Mouse (Mus musculus): ENCODE results near the gene Traip. TPM values are rescaled to one million over a fixed set of nuclear protein-coding genes. Genes with fewer than 3 reads are reported as not detected.

Traip gene
- polyA plus RNA-seq, 1 experiment from 2014 or later: 30.7 TPM

DNA sequence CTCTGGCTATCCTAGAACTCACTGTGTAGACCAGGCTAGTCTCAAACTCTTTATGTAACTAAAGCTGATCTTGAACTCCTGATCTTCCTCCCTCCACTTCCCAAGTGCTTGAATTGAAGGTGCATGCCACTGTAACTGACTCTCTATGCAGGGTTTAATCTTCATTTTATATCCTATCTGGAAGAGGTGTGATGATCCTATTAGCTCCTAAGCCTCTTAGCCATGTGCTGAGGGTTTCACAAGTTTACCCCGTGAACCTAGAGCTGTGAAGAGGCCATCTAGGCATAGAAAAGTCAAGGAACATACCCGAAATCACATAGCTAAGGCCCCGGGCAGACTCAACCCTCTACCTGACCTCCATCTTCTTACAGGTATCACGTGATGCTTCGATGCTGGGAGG lies 30.5 kb upstream of the Traip start:
- H3K27me3 ChIP-seq (ENCODE audit: insufficient read depth, low read length): no peaks in the 10 kb centered on the region
- no peaks in the 10 kb centered on the region; the same call in 1 of the 2 replicates for H3K36me3 ChIP-seq (ENCODE audit: insufficient read depth)
- no peak overlapping the region for H3K27ac ChIP-seq (ENCODE audit: low read depth)
- no peak overlapping the region for H3K4me2 ChIP-seq
- no peak overlapping the region for H3K9ac ChIP-seq
- no peak for TF ChIP-seq CTCF (IDR thresholded peaks at IDR 0.05; ENCODE audit: low read depth)
- WGBS: 70% methylated on average over 5 of the region's 5 CpGs
- peaks cover 3% of the 10 kb centered on the region; the same call in 1 of the 2 replicates for H3K4me1 ChIP-seq (ENCODE audit: insufficient read depth)
- ATAC-seq (ENCODE audit: insufficient read depth): no peak
- no peak for DNase-seq
- H3K9me3 ChIP-seq (ENCODE audit: low read depth, low read length): no peaks in the 10 kb centered on the region
- no peak overlapping the region for H3K4me3 ChIP-seq (ENCODE audit: low read depth, low read length)

DNA sequence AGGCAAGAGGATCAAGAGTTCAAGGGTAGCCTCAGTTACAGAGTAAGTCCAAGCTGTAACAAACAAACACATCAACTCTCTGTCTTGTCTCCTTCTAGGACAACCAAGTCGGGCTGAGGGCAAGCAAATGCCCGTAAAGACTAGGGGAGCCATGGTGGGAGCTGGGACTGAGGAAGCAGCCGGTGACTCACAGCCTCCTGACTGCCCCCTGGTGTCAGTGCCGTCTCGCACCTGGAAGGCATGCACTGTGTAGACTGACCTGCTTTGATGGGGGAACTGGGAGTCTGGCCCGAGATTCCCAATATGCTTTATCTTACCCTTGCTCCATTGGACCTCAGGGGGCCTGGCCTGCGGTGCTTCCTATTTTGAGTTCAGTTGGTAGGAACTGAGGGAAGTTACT lies 26.9 kb upstream of the Traip start:
- H3K9ac ChIP-seq: no peak overlapping the region
- peak; percentile 61 for TF ChIP-seq CTCF (IDR thresholded peaks at IDR 0.05; ENCODE audit: low read depth)
- DNase-seq (no peak), ATAC-seq (ENCODE audit: insufficient read depth) (no peak)
- no peaks in the 10 kb centered on the region for H3K9me3 ChIP-seq (ENCODE audit: low read depth, low read length)
- 33% methylated on average over 7 of the region's 7 CpGs for WGBS
- H3K27me3 ChIP-seq (ENCODE audit: insufficient read depth, low read length): no peaks in the 10 kb centered on the region
- H3K4me2 ChIP-seq: no peak overlapping the region
- no peak overlapping the region for H3K27ac ChIP-seq (ENCODE audit: low read depth)
- peaks cover 4% of the 10 kb centered on the region for H3K4me1 ChIP-seq (ENCODE audit: insufficient read depth)
- H3K4me3 ChIP-seq (ENCODE audit: low read depth, low read length): no peak overlapping the region
- no peaks in the 10 kb centered on the region for H3K36me3 ChIP-seq (ENCODE audit: insufficient read depth)

DNA sequence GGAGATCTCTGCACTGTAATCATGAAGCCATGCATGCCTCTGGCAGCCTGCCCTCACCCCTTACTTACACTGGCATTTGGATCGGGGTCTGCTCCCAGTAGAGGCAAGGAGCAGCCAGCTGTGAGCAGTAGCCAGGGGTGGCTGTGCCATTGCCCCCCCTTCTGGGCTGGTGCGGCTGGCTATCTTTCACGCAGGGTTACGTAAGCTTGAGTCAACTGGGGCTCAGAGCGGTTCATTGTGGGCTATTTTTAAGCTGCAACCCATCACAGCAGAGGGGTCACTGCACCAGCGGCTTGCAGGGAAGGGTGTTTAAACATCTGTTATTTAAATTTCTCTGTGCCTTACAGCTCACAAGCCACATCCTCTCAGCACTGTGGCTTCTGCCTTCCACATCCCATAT lies 26.0 kb upstream of the Traip start:
- no peak overlapping the region for H3K9ac ChIP-seq
- H3K4me1 ChIP-seq (ENCODE audit: insufficient read depth): peaks cover 8% of the 10 kb centered on the region
- DNase-seq (peak; percentile 65), ATAC-seq (ENCODE audit: insufficient read depth) (no peak)
- no peak overlapping the region for H3K4me3 ChIP-seq (ENCODE audit: low read depth, low read length)
- no peaks in the 10 kb centered on the region for H3K27me3 ChIP-seq (ENCODE audit: insufficient read depth, low read length)
- 32% methylated on average over 6 of the region's 6 CpGs for WGBS
- H3K27ac ChIP-seq (ENCODE audit: low read depth): no peak overlapping the region
- H3K4me2 ChIP-seq: no peak overlapping the region
- no peak for TF ChIP-seq CTCF (IDR thresholded peaks at IDR 0.05; ENCODE audit: low read depth)
- H3K36me3 ChIP-seq (ENCODE audit: insufficient read depth): no peaks in the 10 kb centered on the region
- H3K9me3 ChIP-seq (ENCODE audit: low read depth, low read length): no peaks in the 10 kb centered on the region

DNA sequence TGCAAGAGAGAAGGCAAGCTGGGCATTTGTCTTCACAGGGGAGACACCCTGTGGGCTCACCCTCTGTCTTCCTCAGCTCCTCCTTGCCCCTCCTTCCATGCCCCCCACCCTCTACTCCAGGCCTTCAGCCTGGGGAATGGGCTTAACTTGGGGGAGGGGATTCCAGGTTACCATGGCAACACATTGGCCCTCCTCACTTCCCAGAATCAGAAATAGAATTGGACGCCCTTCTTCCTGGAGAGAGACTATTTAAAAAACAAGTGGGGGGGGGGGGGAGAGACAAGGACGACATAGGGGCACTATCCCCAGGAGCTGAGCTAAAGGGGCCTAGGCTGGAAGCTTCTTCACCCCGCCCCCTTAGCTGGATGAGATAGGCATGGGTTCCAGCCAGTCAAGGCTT lies 24.7 kb upstream of the Traip start:
- no peak overlapping the region for H3K9ac ChIP-seq
- H3K4me3 ChIP-seq (ENCODE audit: low read depth, low read length): no peak overlapping the region
- ATAC-seq (ENCODE audit: insufficient read depth): no peak
- no peak for DNase-seq
- no peaks in the 10 kb centered on the region for H3K27me3 ChIP-seq (ENCODE audit: insufficient read depth, low read length)
- H3K4me1 ChIP-seq (ENCODE audit: insufficient read depth): peaks cover 8% of the 10 kb centered on the region
- no peak for TF ChIP-seq CTCF (IDR thresholded peaks at IDR 0.05; ENCODE audit: low read depth)
- H3K27ac ChIP-seq (ENCODE audit: low read depth): no peak overlapping the region
- H3K9me3 ChIP-seq (ENCODE audit: low read depth, low read length): no peaks in the 10 kb centered on the region
- WGBS: 34% methylated on average over 3 of the region's 3 CpGs
- no peak overlapping the region for H3K4me2 ChIP-seq
- no peaks in the 10 kb centered on the region for H3K36me3 ChIP-seq (ENCODE audit: insufficient read depth)

DNA sequence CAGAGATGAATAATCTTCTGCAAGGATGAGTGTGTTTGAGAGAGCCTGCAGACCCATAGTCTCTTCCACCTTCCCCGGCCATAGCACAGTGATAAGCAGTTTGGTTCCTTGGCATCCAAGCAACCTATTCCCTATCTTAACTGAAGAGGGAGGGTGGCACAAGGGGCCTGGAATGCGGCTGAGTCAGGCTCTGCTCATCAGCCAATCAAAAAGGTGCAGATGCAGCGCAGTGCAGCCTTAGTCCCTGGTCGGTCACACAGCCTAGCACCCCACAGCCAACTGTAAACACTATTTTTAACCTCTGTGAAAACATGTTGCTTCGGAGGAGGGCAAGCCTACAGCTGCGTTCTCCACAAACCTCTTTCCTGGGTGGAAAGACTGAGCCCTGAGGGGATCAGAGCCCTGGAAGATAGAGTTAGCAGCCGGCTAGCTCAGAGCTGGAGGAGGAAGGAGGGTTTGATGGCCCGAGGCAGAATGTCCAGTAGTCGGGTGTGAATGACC lies 23.0 kb upstream of the Traip start:
- no peak for TF ChIP-seq CTCF (IDR thresholded peaks at IDR 0.05; ENCODE audit: low read depth)
- Histone ChIP-seq H3K36me3 (ENCODE audit: insufficient read depth) (no peaks in the 10 kb centered on the region), H3K27me3 (ENCODE audit: insufficient read depth, low read length) (no peaks in the 10 kb centered on the region), H3K9ac (no peak overlapping the region), H3K27ac (ENCODE audit: low read depth) (peak overlapping the region; percentile 85), H3K4me1 (ENCODE audit: insufficient read depth) (peaks cover 8% of the 10 kb centered on the region), H3K9me3 (ENCODE audit: low read depth, low read length) (no peaks in the 10 kb centered on the region), H3K4me3 (ENCODE audit: low read depth, low read length) (no peak overlapping the region), H3K4me2 (no peak overlapping the region)
- no peak for ATAC-seq (ENCODE audit: insufficient read depth)
- 37% methylated on average over 9 of the region's 9 CpGs for WGBS
- no peak for DNase-seq

DNA sequence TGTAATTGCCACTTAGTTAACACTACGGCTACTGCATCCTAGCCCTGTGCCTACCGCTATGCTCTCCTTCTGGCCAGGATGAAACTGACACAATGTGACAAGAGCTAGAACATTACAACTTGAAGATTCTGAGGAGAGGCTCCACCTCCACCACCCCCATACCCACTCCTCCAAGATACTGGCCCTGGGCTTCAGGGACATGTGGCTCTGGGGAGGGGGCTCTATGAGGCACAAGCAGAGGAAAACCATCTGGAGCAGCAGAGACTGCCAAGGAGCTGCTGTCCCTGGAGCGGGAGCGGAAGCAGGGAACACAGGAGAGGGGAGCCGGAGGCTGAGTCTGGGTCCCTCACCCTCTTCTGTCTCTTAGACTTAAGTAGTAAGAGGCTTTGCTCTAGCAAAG lies 22.2 kb upstream of the Traip start:
- no peak overlapping the region for H3K4me3 ChIP-seq (ENCODE audit: low read depth, low read length)
- no peaks in the 10 kb centered on the region for H3K9me3 ChIP-seq (ENCODE audit: low read depth, low read length)
- peak; percentile 88 for ATAC-seq (ENCODE audit: insufficient read depth)
- no peak for TF ChIP-seq CTCF (IDR thresholded peaks at IDR 0.05; ENCODE audit: low read depth)
- H3K27ac ChIP-seq (ENCODE audit: low read depth): peak overlapping the region; percentile 85
- H3K4me1 ChIP-seq (ENCODE audit: insufficient read depth): peaks cover 8% of the 10 kb centered on the region
- H3K36me3 ChIP-seq (ENCODE audit: insufficient read depth): no peaks in the 10 kb centered on the region
- no peak overlapping the region; the same call in 1 of the 2 replicates for H3K9ac ChIP-seq
- peak; percentile 91 for DNase-seq
- 27% methylated on average over 5 of the region's 5 CpGs for WGBS
- no peaks in the 10 kb centered on the region for H3K27me3 ChIP-seq (ENCODE audit: insufficient read depth, low read length)
- H3K4me2 ChIP-seq: no peak overlapping the region

DNA sequence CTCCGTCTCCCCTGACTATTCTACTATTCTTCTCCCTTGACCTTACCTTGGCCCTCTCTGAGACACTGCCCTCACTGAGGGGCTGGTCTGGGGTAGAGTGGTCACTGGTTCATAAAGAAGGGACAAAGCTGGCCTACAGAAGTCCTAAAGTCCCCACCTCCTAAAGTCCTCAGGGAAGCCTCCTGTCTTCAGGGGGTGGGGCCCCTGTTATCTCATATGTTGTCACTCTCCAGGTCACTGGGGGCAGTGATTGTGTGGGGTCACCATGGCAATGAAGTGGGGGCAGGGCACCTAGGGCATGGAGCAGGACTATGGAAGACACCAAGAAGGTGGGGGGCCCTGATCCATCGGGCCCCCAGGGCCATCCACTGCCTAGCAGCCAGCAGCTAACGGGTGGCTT lies 21.8 kb upstream of the Traip start, which contains the start of gene Actl11:
Gene Actl11, plus strand, starts transcription at position 301 of the 400 bp plus-strand sequence.
- Histone ChIP-seq H3K9ac (peak within 1 kb of the TSS; percentile 28; the same call in 1 of the 2 replicates), H3K27me3 (ENCODE audit: insufficient read depth, low read length) (no peaks in the 10 kb centered on the region), H3K4me2 (no peak within 1 kb of the TSS), H3K4me3 (ENCODE audit: low read depth, low read length) (no peak within 1 kb of the TSS), H3K27ac (ENCODE audit: low read depth) (peak within 1 kb of the TSS; percentile 85), H3K4me1 (ENCODE audit: insufficient read depth) (peaks cover 8% of the 10 kb centered on the region), H3K9me3 (ENCODE audit: low read depth, low read length) (no peaks in the 10 kb centered on the region), H3K36me3 (ENCODE audit: insufficient read depth) (no peaks in the 10 kb centered on the region)
- 53% methylated on average over 3 of the region's 3 CpGs for WGBS
- ATAC-seq (ENCODE audit: insufficient read depth): peak; percentile 13
- TF ChIP-seq CTCF (IDR thresholded peaks at IDR 0.05; ENCODE audit: low read depth): no peak
- no peak for DNase-seq
